Mouse (Mus musculus): Measurements from ENCODE around the gene Car8.

The Car8 gene

GRCm38 (mm10) chr4:8238560-8239305, at the start of gene Car8:
TSS of gene Car8 (minus strand) at chr4:8239041.
- peak; percentile 9 for DNase-seq (ENCODE audit: low read depth, low spot score)

- no peak for DNase-seq (ENCODE audit: low read depth, low spot score)
These were observed 46.1 kb upstream of the Car8 start for GRCm38 (mm10) chr4:8284934-8285333.

GRCm38 (mm10) chr4:8278159-8278558, 39.3 kb upstream of the Car8 start:
- DNase-seq (ENCODE audit: low read depth, low spot score), result no peak

GRCm38 (mm10) chr4:8249805-8250204, 11.0 kb upstream of the Car8 start:
- DNase-seq (ENCODE audit: low read depth, low spot score), result no peak

- no peak for DNase-seq (ENCODE audit: low read depth, low spot score)
These were observed 6.7 kb upstream of the Car8 start for GRCm38 (mm10) chr4:8245495-8246063.

GRCm38 (mm10) chr4:8245062-8245461, 6.2 kb upstream of the Car8 start:
- no peak for DNase-seq (ENCODE audit: low read depth, low spot score)

- no peak for DNase-seq (ENCODE audit: low read depth, low spot score)
These were observed 858 bp upstream of the Car8 start for GRCm38 (mm10) chr4:8239699-8240098.

GRCm38 (mm10) chr4:8239306-8239670, 447 bp upstream of the Car8 start:
- DNase-seq (ENCODE audit: low read depth, low spot score), result no peak

- no peak for DNase-seq (ENCODE audit: low read depth, low spot score)
These were observed 6.3 kb downstream of the Car8 start for GRCm38 (mm10) chr4:8232393-8233111.

GRCm38 (mm10) chr4:8231291-8231871, 7.5 kb downstream of the Car8 start:
- no peak for DNase-seq (ENCODE audit: low read depth, low spot score)

- DNase-seq (ENCODE audit: low read depth, low spot score), result no peak
These were observed 9.1 kb downstream of the Car8 start for GRCm38 (mm10) chr4:8229661-8230298.

GRCm38 (mm10) chr4:8218941-8219340, 19.9 kb downstream of the Car8 start:
- no peak for DNase-seq (ENCODE audit: low read depth, low spot score)

- no peak for DNase-seq (ENCODE audit: low read depth, low spot score)
These were observed 20.8 kb downstream of the Car8 start for GRCm38 (mm10) chr4:8218004-8218403.

GRCm38 (mm10) chr4:8217272-8217671, 21.6 kb downstream of the Car8 start:
- DNase-seq (ENCODE audit: low read depth, low spot score), result peak; percentile 11

- DNase-seq (ENCODE audit: low read depth, low spot score), result no peak
These were observed 22.3 kb downstream of the Car8 start for GRCm38 (mm10) chr4:8216551-8216950.

GRCm38 (mm10) chr4:8213661-8214060, 25.2 kb downstream of the Car8 start:
- no peak for DNase-seq (ENCODE audit: low read depth, low spot score)

GRCm38 (mm10) chr4:8212873-8213569, 25.8 kb downstream of the Car8 start:
- no peak for DNase-seq (ENCODE audit: low read depth, low spot score)

- no peak for DNase-seq (ENCODE audit: low read depth, low spot score)
These were observed 28.4 kb downstream of the Car8 start for GRCm38 (mm10) chr4:8210452-8210851.

GRCm38 (mm10) chr4:8207924-8208323, 30.9 kb downstream of the Car8 start:
- DNase-seq (ENCODE audit: low read depth, low spot score), result no peak

GRCm38 (mm10) chr4:8206918-8207573, 31.8 kb downstream of the Car8 start:
- DNase-seq (ENCODE audit: low read depth, low spot score), result peak; percentile 23

Data from CD4-positive helper T cell, adult 2 months (primary cell).